Comparison of ENCODE assay signal across 28 mouse cellular contexts in the genomic region with DNA sequence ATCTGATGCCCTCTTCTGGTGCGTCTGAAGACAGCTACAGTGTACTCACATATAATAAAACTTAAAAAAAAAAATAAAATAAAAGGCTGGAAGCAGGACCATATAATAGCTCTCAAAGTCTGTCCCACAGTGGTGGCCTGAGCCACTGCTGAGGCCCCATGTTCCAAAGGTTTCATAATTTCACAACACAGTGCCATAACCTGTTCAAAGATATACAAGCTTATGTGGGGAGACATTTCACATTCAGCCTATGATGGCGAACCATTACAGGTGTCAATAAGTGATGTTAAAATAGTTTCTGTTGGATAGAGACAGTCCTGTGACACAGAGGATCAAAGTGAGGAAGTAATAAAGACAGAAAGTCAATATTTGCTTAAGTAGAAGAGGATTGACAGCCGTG.
DNase-seq lines count a peak whose midpoint lies in the region; ATAC-seq and TF ChIP-seq lines count a peak whose summit lies in the region.
"Had no signal": no experiment of that assay in that cellular context is flagged by ENCODE, and none has a peak within 500 bp of the region (broad histone marks: within the 10 kb centered on the region; RNA-seq: fewer than 3 reads in every experiment).

No protein-coding gene starts in this region.

- H3K27me3 ChIP-seq in intestine, embryonic 14.5 days (replicated peaks; ENCODE audit: control insufficient read depth, insufficient read depth, low read length): no peaks in the 10 kb centered on the region
- no peaks in the 10 kb centered on the region for H3K27me3 ChIP-seq in intestine, embryonic 16.5 days (replicated peaks; ENCODE audit: control insufficient read depth, insufficient read depth, low read length)
- no peaks in the 10 kb centered on the region for H3K27me3 ChIP-seq in midbrain, postnatal 0 days (ENCODE audit: insufficient read depth, low read length)
- H3K27me3 ChIP-seq: CH12.LX; embryonic facial prominence, embryonic 13.5 days; embryonic facial prominence, embryonic 15.5 days; forebrain, embryonic 12.5 days; Patski had no signal

- DNase-seq in 416B (ENCODE audit: low read depth): peak; percentile 13
- DNase-seq in intestine, embryonic 14.5 days (ENCODE audit: low spot score): no peak
- DNase-seq in spleen, postnatal 4 days (ENCODE audit: low spot score in 2 of 2): no peak
- DNase-seq in midbrain, postnatal 0 days (ENCODE audit: low spot score): no peak
- DNase-seq in kidney, postnatal 36 days: no peak
- DNase-seq: adrenal gland, adult 8-10 months; adrenal gland, postnatal 14 days; B cell, adult 2 months; cerebellum, adult 11 months; cerebellum, adult 18-20 months; cerebellum, adult 8-10 months; cerebellum, adult 9-11 months; cerebellum, postnatal 14 days; cerebellum, postnatal 36 days; embryo, embryonic 11 days had no signal

- H3K36me3 ChIP-seq in intestine, embryonic 14.5 days (ENCODE audit: control insufficient read depth, insufficient read depth, low read length): no peaks in the 10 kb centered on the region
- H3K36me3 ChIP-seq in intestine, embryonic 16.5 days (ENCODE audit: control insufficient read depth, insufficient read depth, low read length): no peaks in the 10 kb centered on the region
- H3K36me3 ChIP-seq in midbrain, postnatal 0 days (ENCODE audit: insufficient read depth, low read length): no peaks in the 10 kb centered on the region
- H3K36me3 ChIP-seq: embryonic facial prominence, embryonic 13.5 days; embryonic facial prominence, embryonic 15.5 days; forebrain, embryonic 10.5 days; forebrain, embryonic 12.5 days; G1E had no signal

- TF ChIP-seq CTCF in midbrain, postnatal 0 days (IDR thresholded peaks at IDR 0.05): no peak

- WGBS in intestine, embryonic 14.5 days: 61% methylated on average over 3 of the region's 3 CpGs
- WGBS in intestine, embryonic 16.5 days: 55% methylated on average over 3 of the region's 3 CpGs
- WGBS in midbrain, postnatal 0 days: 82% methylated on average over 3 of the region's 3 CpGs

- peak; percentile 53 for ATAC-seq in intestine, embryonic 14.5 days (replicated peaks; ENCODE audit: low FRiP score, low TSS enrichment, low read depth)
- peak; percentile 98 for ATAC-seq in intestine, embryonic 16.5 days
- ATAC-seq in midbrain, postnatal 0 days (ENCODE audit: low FRiP score): no peak
- ATAC-seq: activated CD4-positive, CD25-positive, alpha-beta regulatory T cell, adult 4 months; CD4-positive, CD25-positive, alpha-beta regulatory T cell, adult 4 months; forebrain, embryonic 14.5 days; forebrain, embryonic 16.5 days; Patski had no signal

- no peak overlapping the region for H3K27ac ChIP-seq in intestine, embryonic 14.5 days (ENCODE audit: low read depth)
- no peak overlapping the region for H3K27ac ChIP-seq in intestine, embryonic 16.5 days (ENCODE audit: low read length)
- no peak overlapping the region for H3K27ac ChIP-seq in midbrain, postnatal 0 days (ENCODE audit: low read depth, low read length)
- H3K27ac ChIP-seq: embryonic facial prominence, embryonic 13.5 days; embryonic facial prominence, embryonic 15.5 days; forebrain, embryonic 10.5 days; forebrain, embryonic 12.5 days had no signal

- H3K4me2 ChIP-seq in intestine, embryonic 14.5 days (ENCODE audit: low read length): no peak overlapping the region
- H3K4me2 ChIP-seq in intestine, embryonic 16.5 days (ENCODE audit: low read depth, low read length): no peak overlapping the region
- no peak overlapping the region for H3K4me2 ChIP-seq in midbrain, postnatal 0 days (ENCODE audit: low read depth, low read length, poor library complexity, severe bottlenecking)
- H3K4me2 ChIP-seq: embryonic facial prominence, embryonic 13.5 days; embryonic facial prominence, embryonic 15.5 days; forebrain, embryonic 12.5 days had no signal

- no peak overlapping the region for H3K9ac ChIP-seq in intestine, embryonic 14.5 days (ENCODE audit: low read length)
- H3K9ac ChIP-seq in intestine, embryonic 16.5 days (ENCODE audit: low read depth, low read length): no peak overlapping the region
- no peak overlapping the region for H3K9ac ChIP-seq in midbrain, postnatal 0 days (replicated peaks; ENCODE audit: low read length, poor library complexity, severe bottlenecking)
- H3K9ac ChIP-seq: embryonic facial prominence, embryonic 13.5 days; embryonic facial prominence, embryonic 15.5 days; forebrain, embryonic 12.5 days had no signal

- H3K4me3 ChIP-seq in intestine, embryonic 14.5 days (ENCODE audit: low read depth, low read length): no peak overlapping the region
- no peak overlapping the region for H3K4me3 ChIP-seq in intestine, embryonic 16.5 days (ENCODE audit: low read length)
- no peak overlapping the region for H3K4me3 ChIP-seq in midbrain, postnatal 0 days (ENCODE audit: low read depth, low read length)
- H3K4me3 ChIP-seq: embryonic facial prominence, embryonic 13.5 days; embryonic facial prominence, embryonic 15.5 days; erythroblast, embryonic 14.5 days; forebrain, embryonic 10.5 days; forebrain, embryonic 12.5 days had no signal

- H3K4me1 ChIP-seq in intestine, embryonic 14.5 days (replicated peaks; ENCODE audit: control insufficient read depth, insufficient read depth, low read length): no peaks in the 10 kb centered on the region
- H3K4me1 ChIP-seq in intestine, embryonic 16.5 days (ENCODE audit: control insufficient read depth, insufficient read depth, low read length): no peaks in the 10 kb centered on the region
- no peaks in the 10 kb centered on the region for H3K4me1 ChIP-seq in midbrain, postnatal 0 days (ENCODE audit: insufficient read depth, low read length)
- H3K4me1 ChIP-seq: embryonic facial prominence, embryonic 13.5 days; embryonic facial prominence, embryonic 15.5 days; forebrain, embryonic 10.5 days; forebrain, embryonic 12.5 days had no signal

- no peaks in the 10 kb centered on the region for H3K9me3 ChIP-seq in intestine, embryonic 14.5 days (ENCODE audit: control insufficient read depth, low read length)
- H3K9me3 ChIP-seq in intestine, embryonic 16.5 days (ENCODE audit: control insufficient read depth, low read length): no peaks in the 10 kb centered on the region
- H3K9me3 ChIP-seq in midbrain, postnatal 0 days (ENCODE audit: low read length): no peaks in the 10 kb centered on the region
- H3K9me3 ChIP-seq: embryonic facial prominence, embryonic 13.5 days; embryonic facial prominence, embryonic 15.5 days; forebrain, embryonic 10.5 days; forebrain, embryonic 12.5 days; G1E had no signal
